Mouse (Mus musculus): Measurements from ENCODE around the gene Wdr66.

DNA sequence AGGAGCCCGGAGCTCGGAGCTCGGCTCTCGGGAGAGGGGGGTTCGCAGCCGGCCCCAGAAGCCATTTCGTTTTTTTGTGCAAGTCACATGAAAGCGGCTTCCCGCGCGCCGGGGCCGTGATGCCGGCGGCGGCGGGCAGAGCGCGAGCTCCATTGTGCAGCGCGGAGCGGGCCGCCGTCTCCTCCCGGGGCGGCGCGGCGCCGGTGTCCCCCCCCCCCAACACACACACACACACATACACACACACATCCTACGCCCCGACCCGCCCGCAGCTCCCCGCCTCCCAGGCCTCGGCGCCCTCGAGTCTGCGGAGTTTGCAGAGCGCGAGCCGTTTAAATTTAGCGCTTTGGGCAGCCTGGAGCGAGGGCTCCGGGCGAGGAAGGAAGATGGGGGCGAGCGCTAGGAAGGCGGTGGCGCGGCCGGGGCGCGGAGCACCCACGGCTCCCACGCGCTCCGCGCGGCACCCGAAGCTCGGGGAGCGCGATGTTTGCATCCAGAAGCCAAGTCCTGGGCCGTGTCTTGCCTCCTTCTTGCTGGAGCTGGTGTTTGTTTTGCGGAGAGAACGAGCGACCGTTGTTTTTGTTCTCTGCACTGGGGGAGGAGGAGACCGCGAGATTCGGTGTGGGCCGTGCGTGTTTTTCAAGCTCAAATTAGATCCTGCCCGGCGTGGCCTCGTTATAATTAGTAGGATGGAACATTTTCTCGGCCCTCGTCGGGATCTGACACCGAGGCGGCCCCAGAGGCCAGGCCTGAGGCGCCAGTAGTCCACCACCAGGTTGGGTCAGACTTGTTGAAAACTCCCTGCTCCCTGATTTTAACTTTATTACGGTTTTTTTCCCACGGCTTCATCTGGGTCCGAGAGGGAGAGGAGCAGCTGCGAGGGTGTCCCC lies 93.3 kb downstream of the Wdr66 start:
- no peak for TF ChIP-seq POLR2A (IDR thresholded peaks at IDR 0.05; ENCODE audit: insufficient read depth, low read depth, low read length)
- no peak for TF ChIP-seq CTCF (IDR thresholded peaks at IDR 0.05; ENCODE audit: insufficient read depth, low read depth, low read length)

All from olfactory bulb, adult 2 months (tissue).